Mouse (Mus musculus) small intestine, adult 10 weeks (tissue): ENCODE measurements around the gene 4933405O20Rik. TPM values are rescaled to one million over a fixed set of nuclear protein-coding genes. Genes with fewer than 3 reads are reported as not detected.

Experiments
- polyA plus RNA-seq: library from polyadenylated mRNA; stranded (reverse); fragments of 350-450 nt; fragmentation: Illumina TruSeq; extraction: RNeasy Lipid Tissue Mini Kit (QIAGEN cat#74804); gene quantifications from one replicate; pipeline ENCODE4 v1.2.3, GENCODE M21; 2014; ENCODE audit warnings: low replicate concordance

Gene 4933405O20Rik
- polyA plus RNA-seq = not detected

GRCm38 (mm10) chr7:50598890-50599289 is at the start of gene 4933405O20Rik:
Gene 4933405O20Rik, plus strand, starts transcription at chr7:50599190.

